Mouse (Mus musculus) liver, postnatal 0 days (tissue): Measurements from ENCODE around the gene Dcxr.

ENCODE experiments used
- CTCF ChIP-seq: sonication (generic); IDR thresholded peaks from 2 replicates; pipeline ENCODE4 v1.5.1; 2016; ENCODE audit warnings: antibody characterized with exemption, low read depth
- EP300 ChIP-seq: IDR thresholded peaks from 2 replicates; pipeline ENCODE4 v1.6.1; 2016; ENCODE audit warnings: antibody characterized with exemption, low read depth, mild to moderate bottlenecking

DNA sequence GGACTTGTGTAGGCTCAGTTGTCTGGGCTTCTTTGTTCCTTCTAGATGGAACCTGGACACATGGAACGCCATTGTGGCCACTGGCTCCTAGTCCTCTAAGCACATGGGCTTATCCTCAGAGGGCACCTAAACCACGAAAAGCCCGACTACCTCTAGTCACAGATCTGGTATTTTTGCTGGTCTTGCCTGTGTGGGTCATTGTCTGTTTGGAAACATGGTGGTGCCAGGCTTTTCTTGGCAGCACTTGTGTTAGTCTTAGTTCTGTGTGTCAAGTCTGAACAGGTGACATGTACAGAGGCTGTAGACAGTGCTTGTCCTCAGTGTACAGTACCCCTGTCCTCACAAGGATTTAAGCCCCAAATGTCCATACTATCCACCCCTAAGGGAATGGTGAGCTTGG is 43.5 kb downstream of the Dcxr start:
- no peak for TF ChIP-seq CTCF
- TF ChIP-seq EP300 = no peak
